Mouse (Mus musculus) liver, embryonic 16.5 days (tissue): Measurements from ENCODE around the gene Cfap52. TPM values are rescaled to one million over a fixed set of nuclear protein-coding genes. Genes with fewer than 3 reads are reported as not detected.
A peak's percentile ranks its signal among the peaks of the same experiment; 100 is the strongest.

ENCODE experiments used
- ATAC-seq: fragments of 200-750 bp; cut with Nextera tagmentation; 2 replicates; pipeline ENCODE4 v1.8.0; 2017; ENCODE audit warnings: low read depth, mild to moderate bottlenecking, moderate number of reproducible peaks, moderate library complexity
- H3K27ac ChIP-seq: fragments of 300-500 bp; sonication (generic); 2 replicates; pipeline ENCODE4 v1.5.1; 2014; ENCODE audit warnings: mild to moderate bottlenecking, low read length
- H3K27me3 ChIP-seq: fragments of 300-500 bp; sonication (generic); 2 replicates; pipeline ENCODE4 v1.6.1; 2014; ENCODE audit warnings: low read depth, low read length, mixed read lengths; ENCODE audit not compliant: control insufficient read depth, insufficient read depth
- H3K36me3 ChIP-seq: fragments of 300-500 bp; sonication (generic); 2 replicates; pipeline ENCODE4 v1.6.1; 2014; ENCODE audit warnings: mild to moderate bottlenecking; ENCODE audit not compliant: control insufficient read depth, insufficient read depth
- H3K4me1 ChIP-seq: fragments of 300-500 bp; sonication (generic); 2 replicates; pipeline ENCODE4 v1.6.1; 2014; ENCODE audit warnings: low read depth, low read length, mixed read lengths; ENCODE audit not compliant: control insufficient read depth
- H3K4me2 ChIP-seq: fragments of 300-500 bp; sonication (generic); 2 replicates; pipeline ENCODE4 v1.6.1; 2014; ENCODE audit warnings: low read depth, low read length, mixed read lengths
- H3K4me3 ChIP-seq: fragments of 300-500 bp; sonication (generic); 2 replicates; pipeline ENCODE4 v1.5.1; 2014; ENCODE audit warnings: low read depth, mild to moderate bottlenecking, low read length
- H3K9ac ChIP-seq: fragments of 300-500 bp; sonication (generic); 2 replicates; pipeline ENCODE4 v1.6.1; 2014; ENCODE audit warnings: low read depth, low read length
- H3K9me3 ChIP-seq: fragments of 300-500 bp; sonication (generic); replicated peaks from 2 replicates; pipeline ENCODE4 v1.6.1; 2016; ENCODE audit warnings: low read length; ENCODE audit not compliant: control insufficient read depth
- WGBS: fragments of 180-500 bp; shearing (Covaris S2); extraction: QIAGEN DNeasy Blood & Tissue Kit; methylation state at CpG from one replicate; pipeline ENCODE4 v1.1.7; 2014; ENCODE audit not compliant: insufficient replicate concordance; 5-methylcytosine and 5-hydroxymethylcytosine counted together
- polyA plus RNA-seq: library from polyadenylated mRNA; unstranded; fragments of >200 nt; fragmentation: Nextera tagmentation; extraction: Ambion mirVana; gene quantifications from 2 replicates; pipeline ENCODE4 v1.2.1, GENCODE M21; 2015

The Cfap52 gene
- polyA plus RNA-seq, 1 experiment from 2014 or later: not detected

DNA sequence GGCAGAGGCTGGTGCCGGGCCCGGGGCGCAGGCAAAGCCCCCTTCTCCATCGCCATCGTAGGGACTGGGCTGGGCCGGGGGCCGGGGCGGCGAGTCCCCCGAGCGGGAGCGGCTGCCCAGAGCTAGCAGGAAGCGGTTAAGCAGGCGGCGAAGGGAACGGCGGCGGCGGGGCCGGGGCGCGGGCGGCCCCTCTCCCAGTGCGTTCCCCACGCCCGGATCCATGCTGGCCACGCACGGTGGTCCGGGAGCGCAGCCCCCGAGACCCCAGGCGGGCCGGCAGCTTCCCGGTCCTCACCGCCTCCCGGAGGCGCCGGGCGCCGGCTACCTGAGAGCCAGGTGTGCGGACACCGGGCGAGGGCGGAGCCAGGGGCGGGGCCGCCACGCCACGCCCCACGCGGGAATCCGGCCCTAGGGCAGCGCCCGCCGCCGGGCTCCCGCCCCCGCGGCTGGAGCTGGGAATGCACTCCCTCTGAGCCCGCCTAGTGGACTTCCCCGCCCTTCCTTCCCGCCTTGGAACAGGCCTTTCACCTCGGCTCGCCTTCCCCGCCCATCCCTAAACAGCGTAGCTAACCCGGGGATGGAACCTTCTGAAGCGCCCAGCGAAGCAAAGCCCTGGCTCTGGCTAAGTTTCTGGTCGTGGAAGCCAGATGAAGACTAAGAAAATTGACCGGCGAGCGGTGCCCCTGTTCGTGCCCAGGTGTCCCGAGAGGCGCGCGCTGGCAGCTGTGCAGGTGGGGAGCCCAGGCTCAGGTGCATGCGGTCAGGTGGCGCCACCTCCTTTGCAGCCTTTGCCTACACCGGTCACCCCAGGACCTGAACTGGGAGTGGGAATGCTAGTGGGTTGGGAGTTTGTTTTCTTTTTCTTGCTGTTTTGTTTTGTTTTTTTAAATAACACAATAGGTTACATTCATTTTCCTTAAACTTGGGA lies 43.4 kb downstream of the Cfap52 start, which contains the start of gene Usp43:
Usp43 (minus strand) TSS at position 327 of the 928 bp plus-strand sequence.
- no peak within 1 kb of the TSS for H3K27ac ChIP-seq
- H3K4me3 ChIP-seq: peak within 1 kb of the TSS; percentile 57
- H3K36me3 ChIP-seq: no peaks in the 10 kb centered on the region
- H3K9me3 ChIP-seq: no peaks in the 10 kb centered on the region
- ATAC-seq: peak; percentile 59
- under 1% methylated on average over 60 of the region's 80 CpGs for WGBS
- H3K4me1 ChIP-seq: no peaks in the 10 kb centered on the region; the same call in 1 of the 2 replicates
- peaks cover 36% of the 10 kb centered on the region for H3K27me3 ChIP-seq
- peak within 1 kb of the TSS; percentile 83 for H3K4me2 ChIP-seq
- no peak within 1 kb of the TSS for H3K9ac ChIP-seq

DNA sequence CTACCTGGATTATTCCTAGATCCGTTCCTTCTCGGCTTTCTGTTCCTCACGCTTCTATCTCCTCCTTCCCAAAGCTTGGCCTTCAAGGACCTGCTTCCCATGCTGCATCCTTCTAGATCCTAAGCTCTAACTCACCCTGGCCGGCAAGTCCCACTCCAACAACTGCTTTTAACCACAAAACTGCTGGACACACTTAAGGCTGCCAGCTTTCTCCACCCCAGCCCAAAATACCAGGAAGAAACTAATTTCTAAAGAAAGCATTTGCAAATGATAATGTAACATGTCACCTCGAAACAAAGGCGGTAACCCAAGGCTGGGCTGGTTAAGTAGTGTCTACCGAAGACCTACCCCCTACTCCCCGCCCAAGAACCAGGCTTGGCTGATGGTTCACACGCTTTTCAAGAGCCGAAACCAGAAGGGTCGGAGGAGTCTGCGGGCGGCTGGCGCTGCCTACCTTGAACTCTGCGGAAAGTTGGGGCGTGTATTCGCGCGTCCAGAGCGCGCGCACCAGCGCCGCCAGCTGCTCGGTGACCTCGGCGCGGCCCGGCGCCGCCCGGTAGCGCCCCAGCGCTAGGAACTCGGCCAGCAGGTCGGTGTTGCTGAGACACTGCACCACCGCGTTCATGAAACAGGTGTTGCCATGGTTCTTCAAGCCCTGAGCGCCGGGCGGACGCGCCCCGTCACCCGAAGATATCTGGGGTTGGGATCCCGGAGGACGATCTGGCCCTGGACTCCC lies 44.2 kb downstream of the Cfap52 start:
- H3K27me3 ChIP-seq: peaks cover 36% of the 10 kb centered on the region
- peak overlapping the region; percentile 57 for H3K4me3 ChIP-seq
- peak overlapping the region; percentile 83 for H3K4me2 ChIP-seq
- H3K9ac ChIP-seq: no peak overlapping the region
- no peaks in the 10 kb centered on the region for H3K9me3 ChIP-seq
- H3K36me3 ChIP-seq: no peaks in the 10 kb centered on the region
- no peak overlapping the region for H3K27ac ChIP-seq
- no peaks in the 10 kb centered on the region; the same call in 1 of the 2 replicates for H3K4me1 ChIP-seq
- ATAC-seq: no peak
- WGBS: 2% methylated on average over 47 of the region's 47 CpGs

DNA sequence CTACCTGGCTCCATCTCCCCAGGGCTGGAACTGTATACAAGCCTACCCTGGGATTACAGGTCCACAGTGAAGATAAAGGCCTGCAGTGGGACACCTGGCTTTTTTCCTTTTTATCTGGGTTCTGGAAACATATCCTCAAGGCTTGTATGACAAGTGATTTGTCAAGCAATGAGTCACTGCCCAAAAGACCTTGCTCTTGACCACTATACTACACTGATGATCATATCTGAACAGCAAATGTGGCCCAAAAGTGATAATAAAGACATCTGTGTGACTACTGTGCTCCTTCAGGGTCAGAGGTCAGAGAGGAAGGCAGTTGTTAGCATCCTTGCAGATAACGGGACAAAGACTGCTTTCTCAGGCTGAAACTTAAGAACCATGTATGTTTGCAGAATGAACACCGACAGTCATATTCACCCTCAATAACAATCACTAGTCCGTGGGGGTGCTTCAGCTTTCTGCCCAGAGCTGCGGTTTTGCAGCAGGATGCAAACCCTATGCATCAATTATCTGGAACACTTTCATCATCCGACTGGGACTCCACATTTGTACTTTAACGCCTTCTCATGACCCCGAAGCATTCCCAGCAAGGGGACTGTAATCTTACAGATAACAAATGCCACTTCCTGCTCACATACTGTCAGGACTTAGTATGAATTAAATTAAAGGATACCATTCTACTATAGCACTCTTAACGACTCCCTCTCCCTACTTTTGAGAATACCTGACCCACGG lies 45.1 kb downstream of the Cfap52 start:
- Histone ChIP-seq H3K4me3 (no peak overlapping the region), H3K9me3 (no peaks in the 10 kb centered on the region), H3K4me2 (no peak overlapping the region), H3K9ac (no peak overlapping the region), H3K27me3 (peaks cover 36% of the 10 kb centered on the region), H3K27ac (no peak overlapping the region), H3K4me1 (no peaks in the 10 kb centered on the region; the same call in 1 of the 2 replicates), H3K36me3 (no peaks in the 10 kb centered on the region)
- no peak for ATAC-seq
- 17% methylated on average over 9 of the region's 9 CpGs for WGBS

DNA sequence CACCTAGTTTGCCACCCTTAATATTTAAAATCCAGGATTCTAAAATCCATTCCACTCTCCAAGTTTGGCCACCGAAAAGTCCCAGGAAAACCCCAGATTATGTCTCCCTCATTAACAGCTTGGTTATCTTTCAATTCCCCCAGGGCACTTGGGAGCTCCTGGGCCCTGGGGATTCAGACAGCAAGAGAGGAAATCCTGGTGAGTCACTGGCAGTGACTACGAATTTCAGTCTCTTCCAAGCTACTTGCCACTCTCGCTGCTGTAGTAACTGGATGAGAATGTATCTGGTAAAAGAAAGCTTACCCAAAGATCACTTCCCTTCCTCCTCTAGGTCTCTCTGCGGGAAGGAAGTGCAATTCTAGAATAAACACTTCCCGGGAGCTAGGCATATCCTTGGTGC lies 45.9 kb downstream of the Cfap52 start:
- Histone ChIP-seq H3K36me3 (no peaks in the 10 kb centered on the region), H3K9me3 (no peaks in the 10 kb centered on the region), H3K4me1 (no peaks in the 10 kb centered on the region; the same call in 1 of the 2 replicates), H3K4me3 (no peak overlapping the region), H3K9ac (no peak overlapping the region), H3K27ac (no peak overlapping the region), H3K27me3 (peaks cover 36% of the 10 kb centered on the region), H3K4me2 (no peak overlapping the region)
- WGBS: 31% methylated on average over 5 of the region's 5 CpGs
- ATAC-seq: no peak

DNA sequence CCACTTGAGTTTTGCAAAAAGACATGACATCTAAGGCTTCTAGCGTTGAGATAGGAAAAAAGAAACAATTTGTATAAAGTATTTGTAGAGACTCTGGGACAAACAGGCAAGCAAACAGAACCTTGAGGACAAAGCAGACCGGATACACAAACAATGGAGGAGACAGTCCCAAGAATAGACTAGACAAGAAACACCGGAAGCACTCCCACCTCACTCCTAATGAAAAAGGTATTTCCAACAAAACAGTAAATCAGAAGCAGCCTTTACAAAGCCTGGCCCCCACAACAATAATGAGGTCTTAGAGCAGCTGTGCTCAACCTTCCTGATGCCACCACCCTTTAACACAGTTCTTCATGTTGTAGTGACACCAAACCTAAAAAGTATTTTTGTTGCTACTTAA lies 48.3 kb downstream of the Cfap52 start:
- WGBS: 54% methylated on average over 3 of the region's 3 CpGs
- Histone ChIP-seq H3K4me3 (no peak overlapping the region), H3K9ac (no peak overlapping the region), H3K27ac (no peak overlapping the region), H3K4me1 (no peaks in the 10 kb centered on the region; the same call in 1 of the 2 replicates), H3K9me3 (no peaks in the 10 kb centered on the region), H3K27me3 (peaks cover 29% of the 10 kb centered on the region), H3K4me2 (no peak overlapping the region), H3K36me3 (no peaks in the 10 kb centered on the region)
- no peak for ATAC-seq

DNA sequence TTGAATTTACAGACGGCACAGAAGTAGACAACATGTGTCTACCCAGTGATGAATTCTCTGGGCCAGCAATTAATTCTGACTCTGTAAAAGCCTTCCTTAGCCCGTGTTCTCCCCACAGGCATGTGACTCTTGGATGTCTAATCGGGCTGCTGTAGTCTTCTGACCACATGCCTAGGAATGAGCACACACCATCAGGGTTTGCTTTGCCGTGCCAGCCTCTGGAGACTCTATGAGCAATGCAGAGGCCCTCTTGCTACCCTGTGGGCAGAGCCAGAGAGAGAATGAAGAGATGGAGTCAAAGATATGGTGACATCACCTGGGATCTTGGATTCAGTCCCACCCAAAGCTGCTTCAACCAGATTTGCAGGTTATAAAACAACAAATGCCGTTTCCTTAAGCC lies 54.4 kb downstream of the Cfap52 start:
- H3K9me3 ChIP-seq: no peaks in the 10 kb centered on the region
- H3K36me3 ChIP-seq: no peaks in the 10 kb centered on the region
- H3K4me1 ChIP-seq: no peaks in the 10 kb centered on the region
- no peak for ATAC-seq
- no peaks in the 10 kb centered on the region for H3K27me3 ChIP-seq
- no peak overlapping the region for H3K4me2 ChIP-seq
- H3K9ac ChIP-seq: no peak overlapping the region
- H3K4me3 ChIP-seq: no peak overlapping the region
- 61% methylated on average over 5 of the region's 5 CpGs for WGBS
- H3K27ac ChIP-seq: no peak overlapping the region

DNA sequence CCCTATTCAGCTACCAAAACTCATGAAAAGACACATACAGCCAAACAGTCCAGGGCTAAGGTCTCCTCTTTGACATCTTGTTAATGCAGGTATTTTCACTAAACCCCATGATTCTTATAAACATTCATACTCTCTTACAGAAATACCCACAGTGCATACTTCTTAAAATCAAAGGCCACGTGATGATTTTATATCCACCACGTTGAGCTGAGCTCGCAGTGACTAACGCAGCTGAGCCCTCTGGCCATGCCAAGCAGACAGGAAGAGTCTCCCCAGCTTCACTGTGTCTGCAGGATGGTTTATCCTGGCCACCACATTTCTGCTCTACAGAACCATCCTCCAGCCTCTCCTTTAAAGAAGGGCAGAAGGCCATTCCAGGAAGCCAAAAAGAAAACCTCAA lies 61.7 kb downstream of the Cfap52 start:
- no peaks in the 10 kb centered on the region for H3K4me1 ChIP-seq
- H3K4me2 ChIP-seq: no peak overlapping the region
- 70% methylated on average over 4 of the region's 4 CpGs for WGBS
- H3K9me3 ChIP-seq: no peaks in the 10 kb centered on the region
- no peaks in the 10 kb centered on the region for H3K36me3 ChIP-seq
- no peaks in the 10 kb centered on the region for H3K27me3 ChIP-seq
- no peak overlapping the region for H3K4me3 ChIP-seq
- no peak for ATAC-seq
- H3K27ac ChIP-seq: no peak overlapping the region
- no peak overlapping the region for H3K9ac ChIP-seq

DNA sequence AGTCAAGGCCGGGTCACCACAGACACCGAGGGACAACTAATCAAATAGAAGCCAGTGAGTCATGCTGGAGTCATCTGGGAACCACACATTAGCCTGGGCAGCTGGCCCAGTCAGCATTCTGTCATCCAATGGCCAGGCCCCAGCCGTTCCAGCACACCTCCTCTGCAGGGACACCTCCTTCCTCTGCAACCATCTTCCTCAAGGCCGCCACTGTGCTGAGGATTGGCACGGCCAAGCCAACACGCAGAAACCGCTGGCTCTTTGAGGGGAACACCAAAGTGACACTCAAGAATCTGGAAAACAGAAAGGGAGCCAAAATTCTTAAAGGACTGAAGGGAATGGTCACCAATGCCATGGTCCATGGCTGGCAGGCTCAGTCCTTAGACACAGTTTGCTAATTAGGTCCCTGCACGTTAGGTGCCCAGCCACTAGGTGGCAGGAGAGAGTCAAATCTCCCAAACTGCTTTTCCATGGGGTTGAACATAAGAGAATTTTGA lies 68.3 kb downstream of the Cfap52 start:
- Histone ChIP-seq H3K4me2 (no peak overlapping the region), H3K9me3 (no peaks in the 10 kb centered on the region), H3K27me3 (no peaks in the 10 kb centered on the region), H3K4me1 (no peaks in the 10 kb centered on the region), H3K9ac (no peak overlapping the region), H3K27ac (no peak overlapping the region), H3K4me3 (no peak overlapping the region), H3K36me3 (no peaks in the 10 kb centered on the region)
- no peak for ATAC-seq
- WGBS: 45% methylated on average over 8 of the region's 8 CpGs
